Mouse (Mus musculus) forebrain, embryonic 12.5 days (tissue): ENCODE results near the gene Rab5if. TPM values are rescaled to one million over a fixed set of nuclear protein-coding genes. Genes with fewer than 3 reads are reported as not detected.
"Not testable (repeated sequence)": the region's sequence is repeated elsewhere in the genome, so short reads cannot be mapped to it uniquely, and the experiment has no call there.

Experiments
- ATAC-seq: fragments of 200-750 bp; cut with Nextera tagmentation; 2 replicates; pipeline ENCODE4 v1.8.0; 2017; ENCODE audit warnings: moderate TSS enrichment; ENCODE audit not compliant: low FRiP score
- H3K27ac ChIP-seq: fragments of 300-500 bp; sonication (generic); 2 replicates; pipeline ENCODE4 v1.5.1; 2016; ENCODE audit warnings: mild to moderate bottlenecking
- H3K27me3 ChIP-seq: fragments of 300-500 bp; sonication (generic); 2 replicates; pipeline ENCODE4 v1.6.1; 2016; ENCODE audit warnings: mild to moderate bottlenecking
- H3K36me3 ChIP-seq: fragments of 300-500 bp; sonication (generic); replicated peaks from 2 replicates; pipeline ENCODE4 v1.6.1; 2016; ENCODE audit warnings: mild to moderate bottlenecking
- H3K4me1 ChIP-seq: fragments of 300-500 bp; sonication (generic); 2 replicates; pipeline ENCODE4 v1.6.1; 2016
- H3K4me2 ChIP-seq: fragments of 300-500 bp; sonication (generic); 2 replicates; pipeline ENCODE4 v1.6.1; 2016; ENCODE audit warnings: mild to moderate bottlenecking, moderate library complexity
- H3K4me3 ChIP-seq: fragments of 300-500 bp; sonication (generic); replicated peaks from 2 replicates; pipeline ENCODE4 v1.5.1; 2016; ENCODE audit warnings: mild to moderate bottlenecking
- H3K9ac ChIP-seq: fragments of 300-500 bp; sonication (generic); 2 replicates; pipeline ENCODE4 v1.6.1; 2016; ENCODE audit warnings: mild to moderate bottlenecking
- H3K9me3 ChIP-seq: fragments of 300-500 bp; sonication (generic); 2 replicates; pipeline ENCODE4 v1.6.1; 2016
- WGBS: fragments of 180-500 bp; shearing (Covaris S2); methylation state at CpG from one replicate; pipeline ENCODE4 v1.1.7; 2016; 5-methylcytosine and 5-hydroxymethylcytosine counted together
- polyA plus RNA-seq: library from polyadenylated mRNA; unstranded; fragments of >200 nt; fragmentation: Nextera tagmentation; extraction: Ambion mirVana; gene quantifications from 2 replicates; pipeline ENCODE4 v1.2.1, GENCODE M21; 2016

Rab5if gene
- 170 and 173 TPM in 2 replicates for polyA plus RNA-seq

- ATAC-seq: peak; percentile 98
- Histone ChIP-seq H3K9me3 (no peaks in the 10 kb centered on the region), H3K4me1 (peaks cover 30% of the 10 kb centered on the region), H3K27ac (peak within 1 kb of the TSS; percentile 93), H3K4me2 (peak within 1 kb of the TSS; percentile 86), H3K36me3 (peaks cover 40% of the 10 kb centered on the region), H3K9ac (peak within 1 kb of the TSS; percentile 97), H3K4me3 (peak within 1 kb of the TSS; percentile 98), H3K27me3 (no peaks in the 10 kb centered on the region)
- under 1% methylated on average over 97 of the region's 98 CpGs for WGBS
Measured at GRCm38 (mm10) chr2:156862772-156863486, at the start of gene Rab5if. Gene Rab5if, plus strand, starts transcription at chr2:156863128.

- 25% methylated on average over 8 of the region's 8 CpGs for WGBS
- Histone ChIP-seq H3K36me3 (no peaks in the 10 kb centered on the region), H3K27ac (no peak overlapping the region), H3K27me3 (no peaks in the 10 kb centered on the region), H3K4me3 (no peak overlapping the region), H3K4me2 (no peak overlapping the region), H3K9ac (no peak overlapping the region), H3K9me3 (no peaks in the 10 kb centered on the region), H3K4me1 (peaks cover 15% of the 10 kb centered on the region)
- ATAC-seq: no peak
Measured at GRCm38 (mm10) chr2:156814344-156814801, 48.6 kb upstream of the Rab5if start.

- no peak for ATAC-seq
- Histone ChIP-seq H3K4me1 (peaks cover 15% of the 10 kb centered on the region), H3K4me3 (no peak overlapping the region), H3K9ac (no peak overlapping the region), H3K27me3 (no peaks in the 10 kb centered on the region), H3K4me2 (no peak overlapping the region), H3K9me3 (no peaks in the 10 kb centered on the region), H3K36me3 (no peaks in the 10 kb centered on the region), H3K27ac (no peak overlapping the region)
- 46% methylated on average over 5 of the region's 5 CpGs for WGBS
Measured at GRCm38 (mm10) chr2:156814893-156815292, 48.0 kb upstream of the Rab5if start.

- 56% methylated on average over 3 of the region's 3 CpGs for WGBS
- no peak for ATAC-seq
- Histone ChIP-seq H3K9ac (no peak overlapping the region), H3K27ac (no peak overlapping the region), H3K27me3 (no peaks in the 10 kb centered on the region), H3K9me3 (no peaks in the 10 kb centered on the region), H3K36me3 (no peaks in the 10 kb centered on the region), H3K4me3 (no peak overlapping the region), H3K4me2 (no peak overlapping the region), H3K4me1 (peaks cover 15% of the 10 kb centered on the region)
Measured at GRCm38 (mm10) chr2:156815412-156815811, 47.5 kb upstream of the Rab5if start.

- Histone ChIP-seq H3K9ac (no peak overlapping the region), H3K27me3 (no peaks in the 10 kb centered on the region), H3K4me1 (peaks cover 15% of the 10 kb centered on the region), H3K36me3 (no peaks in the 10 kb centered on the region), H3K27ac (no peak overlapping the region), H3K9me3 (no peaks in the 10 kb centered on the region), H3K4me2 (no peak overlapping the region), H3K4me3 (no peak overlapping the region)
- 58% methylated on average over 1 of the region's 1 CpGs for WGBS
- ATAC-seq: no peak
Measured at GRCm38 (mm10) chr2:156816116-156816515, 46.8 kb upstream of the Rab5if start.

- not testable (repeated sequence) for H3K9ac ChIP-seq, ATAC-seq, H3K36me3 ChIP-seq, H3K9me3 ChIP-seq, H3K4me1 ChIP-seq, H3K4me2 ChIP-seq, H3K27ac ChIP-seq, H3K27me3 ChIP-seq, H3K4me3 ChIP-seq
- 81% methylated on average over 6 of the region's 6 CpGs for WGBS
Measured at GRCm38 (mm10) chr2:156825128-156825527, 37.8 kb upstream of the Rab5if start.

- no peak for ATAC-seq
- Histone ChIP-seq H3K4me1 (peaks cover 6% of the 10 kb centered on the region; the same call in 1 of the 2 replicates), H3K27me3 (no peaks in the 10 kb centered on the region), H3K9me3 (no peaks in the 10 kb centered on the region), H3K36me3 (peaks cover 66% of the 10 kb centered on the region), H3K9ac (no peak overlapping the region), H3K4me3 (no peak overlapping the region), H3K27ac (no peak overlapping the region), H3K4me2 (no peak overlapping the region)
- 97% methylated on average over 11 of the region's 11 CpGs for WGBS
Measured at GRCm38 (mm10) chr2:156834336-156834735, 28.6 kb upstream of the Rab5if start.

GRCm38 (mm10) chr2:156838839-156839238 is 24.1 kb upstream of the Rab5if start:
- peak overlapping the region; percentile 89 for H3K9ac ChIP-seq
- WGBS: 68% methylated on average over 6 of the region's 6 CpGs
- peak overlapping the region; percentile 88 for H3K4me3 ChIP-seq
- H3K27me3 ChIP-seq: no peaks in the 10 kb centered on the region
- H3K36me3 ChIP-seq: peaks cover 28% of the 10 kb centered on the region
- peak overlapping the region; percentile 79 for H3K4me2 ChIP-seq
- no peak for ATAC-seq
- peaks cover 38% of the 10 kb centered on the region for H3K4me1 ChIP-seq
- no peaks in the 10 kb centered on the region for H3K9me3 ChIP-seq
- peak overlapping the region; percentile 65; the same call in 1 of the 2 replicates for H3K27ac ChIP-seq

GRCm38 (mm10) chr2:156839319-156840191 is 23.4 kb upstream of the Rab5if start, which contains the start of gene Tgif2:
Gene Tgif2, plus strand, starts transcription at chr2:156840007.
- ATAC-seq: peak; percentile 84
- Histone ChIP-seq H3K4me1 (peaks cover 45% of the 10 kb centered on the region), H3K9ac (peak within 1 kb of the TSS; percentile 89), H3K9me3 (no peaks in the 10 kb centered on the region), H3K27ac (peak within 1 kb of the TSS; percentile 93), H3K27me3 (no peaks in the 10 kb centered on the region), H3K4me2 (peak within 1 kb of the TSS; percentile 79), H3K36me3 (peaks cover 21% of the 10 kb centered on the region), H3K4me3 (peak within 1 kb of the TSS; percentile 88)
- WGBS: under 1% methylated on average over 57 of the region's 61 CpGs

GRCm38 (mm10) chr2:156840301-156841027 is 22.5 kb upstream of the Rab5if start:
- H3K9me3 ChIP-seq: no peaks in the 10 kb centered on the region
- peaks cover 20% of the 10 kb centered on the region for H3K36me3 ChIP-seq
- no peaks in the 10 kb centered on the region for H3K27me3 ChIP-seq
- peak; percentile 44 for ATAC-seq
- peak overlapping the region; percentile 79 for H3K4me2 ChIP-seq
- WGBS: under 1% methylated on average over 64 of the region's 79 CpGs
- peak overlapping the region; percentile 93 for H3K27ac ChIP-seq
- peaks cover 54% of the 10 kb centered on the region for H3K4me1 ChIP-seq
- peak overlapping the region; percentile 89 for H3K9ac ChIP-seq
- peak overlapping the region; percentile 88 for H3K4me3 ChIP-seq

GRCm38 (mm10) chr2:156841028-156841840 is 21.7 kb upstream of the Rab5if start:
- no peaks in the 10 kb centered on the region for H3K9me3 ChIP-seq
- peak overlapping the region; percentile 93 for H3K27ac ChIP-seq
- H3K9ac ChIP-seq: peak overlapping the region; percentile 89
- ATAC-seq: peak; percentile 28
- peak overlapping the region; percentile 79 for H3K4me2 ChIP-seq
- peaks cover 58% of the 10 kb centered on the region for H3K4me1 ChIP-seq
- peak overlapping the region; percentile 88 for H3K4me3 ChIP-seq
- peaks cover 22% of the 10 kb centered on the region for H3K36me3 ChIP-seq
- under 1% methylated on average over 42 of the region's 42 CpGs for WGBS
- no peaks in the 10 kb centered on the region for H3K27me3 ChIP-seq
